Mouse (Mus musculus): ENCODE measurements around the gene Vcl. TPM values are rescaled to one million over a fixed set of nuclear protein-coding genes. Genes with fewer than 3 reads are reported as not detected.

Vcl gene
- polyA plus RNA-seq (2016; fragmentation: Nextera tagmentation; extraction: Ambion mirVana): 68.9 and 94.1 TPM in 2 replicates

DNA sequence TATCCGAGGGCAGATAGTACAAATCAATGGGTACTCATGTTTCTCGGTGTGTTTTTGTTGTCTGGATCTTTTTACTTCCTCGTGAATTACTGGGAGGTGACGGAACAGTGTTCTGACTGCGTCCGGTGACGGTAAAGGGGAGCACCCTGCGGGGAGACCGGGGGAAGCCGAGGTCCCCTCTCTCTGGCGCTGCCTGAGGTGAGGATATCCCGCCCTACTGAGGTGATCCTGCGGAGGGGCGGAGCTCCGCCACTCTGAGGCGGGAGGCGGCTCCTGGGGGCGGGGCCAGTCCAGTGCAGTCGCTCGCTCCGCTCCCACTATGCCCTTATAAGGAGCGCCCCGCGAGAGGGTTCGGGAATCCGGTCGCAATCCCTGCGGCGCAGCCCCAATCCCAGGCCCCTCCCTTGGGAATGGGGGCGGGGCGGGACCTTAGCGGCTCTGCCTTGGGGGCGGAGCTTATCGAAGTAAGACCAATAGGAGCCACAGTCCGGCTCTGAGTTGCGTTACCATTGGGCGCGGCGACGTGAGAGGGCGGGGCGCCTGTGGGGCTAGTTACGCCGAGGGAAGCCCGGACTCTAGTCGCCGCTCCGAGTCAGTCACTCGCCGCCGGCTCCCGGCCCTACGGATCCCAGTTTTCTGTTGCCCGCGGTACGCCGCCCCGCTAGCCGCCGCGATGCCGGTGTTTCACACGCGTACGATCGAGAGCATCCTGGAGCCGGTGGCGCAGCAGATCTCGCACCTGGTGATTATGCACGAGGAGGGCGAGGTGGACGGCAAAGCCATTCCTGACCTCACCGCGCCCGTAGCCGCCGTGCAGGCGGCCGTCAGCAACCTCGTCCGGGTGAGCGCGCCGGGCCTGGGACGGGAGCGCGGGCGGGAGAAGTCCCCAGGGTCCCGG is at the start of gene Vcl:
Gene Vcl (plus strand): TSS at position 551 of the 898 bp plus-strand sequence.
- Histone ChIP-seq H3K36me3 (no peaks in the 10 kb centered on the region), H3K4me1 (peaks cover 23% of the 10 kb centered on the region), H3K27ac (peak within 1 kb of the TSS; percentile 98), H3K9me3 (no peaks in the 10 kb centered on the region), H3K4me3 (peak within 1 kb of the TSS; percentile 91), H3K27me3 (ENCODE audit: insufficient read depth, poor library complexity, severe bottlenecking) (no peaks in the 10 kb centered on the region)
- under 1% methylated on average over 89 of the region's 89 CpGs for WGBS
- DNase-seq (ENCODE audit: low spot score): peak; percentile 100

DNA sequence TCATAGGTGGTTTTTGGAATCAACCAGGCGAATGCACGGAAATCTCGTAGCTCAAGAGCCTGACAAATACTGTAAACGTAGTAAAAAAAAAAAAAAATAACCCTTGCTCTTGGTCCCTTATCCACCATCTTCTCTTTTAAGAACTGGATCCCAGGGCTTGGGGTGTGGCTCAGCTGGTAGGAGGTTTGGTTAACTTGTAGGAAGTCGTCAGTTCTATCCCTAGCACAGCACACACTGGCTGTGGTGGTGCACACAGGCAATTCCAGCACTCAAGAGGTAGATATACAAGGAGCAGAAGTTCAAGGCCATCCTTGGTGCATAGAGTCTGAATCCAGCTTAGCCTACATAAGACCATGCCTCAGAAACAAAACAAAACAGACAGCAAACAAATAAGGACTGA is 44.5 kb upstream of the Vcl start:
- 79% methylated on average over 5 of the region's 5 CpGs for WGBS

DNA sequence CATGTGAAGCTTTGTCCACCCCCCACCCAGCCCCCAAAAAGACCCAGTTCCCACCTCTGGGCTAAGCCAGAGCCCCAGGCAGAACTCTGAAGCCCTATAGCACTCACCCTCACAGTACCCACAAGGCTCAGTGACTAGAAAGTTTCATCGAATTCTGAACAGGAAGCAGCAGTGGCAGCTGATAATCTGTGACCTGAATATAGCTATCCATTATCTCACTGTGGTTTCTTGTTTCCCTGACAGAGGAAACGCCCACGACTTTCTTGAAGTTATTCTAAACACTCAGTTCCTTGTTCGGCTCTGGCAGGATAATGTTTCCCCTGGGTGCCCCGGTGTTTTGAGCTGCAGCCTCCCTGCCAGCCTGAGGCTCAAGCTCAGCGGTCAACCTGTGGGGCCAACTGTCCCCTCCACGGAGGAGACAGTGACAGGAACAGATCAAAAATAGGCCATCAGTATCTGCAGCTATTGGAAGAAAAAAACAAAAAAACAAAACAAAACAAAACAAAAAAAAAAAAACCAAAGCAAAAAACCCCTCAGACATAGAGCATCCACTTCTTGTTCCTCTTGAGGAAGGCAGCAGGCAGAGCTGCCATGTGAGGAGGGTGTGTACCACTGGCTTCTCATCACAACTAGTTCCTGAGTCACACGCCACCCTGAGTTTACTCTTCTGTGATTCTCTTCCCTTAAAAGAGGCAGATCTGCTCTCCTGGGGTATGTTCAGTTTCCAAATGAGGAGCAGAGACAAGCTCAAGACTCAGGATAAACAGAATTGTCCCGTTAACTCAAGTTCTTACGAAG is 43.9 kb upstream of the Vcl start:
- H3K4me1 ChIP-seq: peaks cover 17% of the 10 kb centered on the region
- H3K4me3 ChIP-seq: peak overlapping the region; percentile 22; the same call in 1 of the 2 replicates
- 21% methylated on average over 10 of the region's 10 CpGs for WGBS
- H3K36me3 ChIP-seq: no peaks in the 10 kb centered on the region
- DNase-seq (ENCODE audit: low spot score): peak; percentile 82
- peak overlapping the region; percentile 77 for H3K27ac ChIP-seq
- H3K9me3 ChIP-seq: no peaks in the 10 kb centered on the region
- no peaks in the 10 kb centered on the region for H3K27me3 ChIP-seq (ENCODE audit: insufficient read depth, poor library complexity, severe bottlenecking)

More for the DNA sequence above, 44.5 kb upstream of the Vcl start:
- DNase-seq (ENCODE audit: low spot score): no peak
- H3K27ac ChIP-seq: peak overlapping the region; percentile 77
- H3K9me3 ChIP-seq: no peaks in the 10 kb centered on the region
- peaks cover 17% of the 10 kb centered on the region for H3K4me1 ChIP-seq
- H3K4me3 ChIP-seq: no peak overlapping the region
- no peaks in the 10 kb centered on the region for H3K36me3 ChIP-seq
- H3K27me3 ChIP-seq (ENCODE audit: insufficient read depth, poor library complexity, severe bottlenecking): no peaks in the 10 kb centered on the region

DNA sequence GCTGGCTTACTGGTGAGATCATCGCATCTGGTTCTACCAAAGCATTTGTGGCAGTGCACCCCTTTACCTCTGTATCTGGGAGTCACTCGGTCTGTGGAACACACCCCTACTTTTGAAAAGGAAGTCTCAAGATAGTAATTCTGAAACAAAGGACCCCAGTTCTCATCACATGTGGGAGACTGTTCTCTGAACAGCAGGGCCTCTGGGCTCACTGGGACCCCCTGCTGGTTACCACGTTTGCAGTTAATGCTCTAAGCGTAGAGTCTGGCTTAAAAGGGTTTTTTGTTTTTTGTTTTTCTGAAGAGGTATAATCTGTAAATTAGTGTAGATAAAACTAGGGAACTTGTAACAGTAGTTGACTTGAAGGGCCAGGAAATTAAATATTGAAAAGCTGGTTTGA is 42.9 kb upstream of the Vcl start:
- peaks cover 17% of the 10 kb centered on the region for H3K4me1 ChIP-seq
- no peak overlapping the region for H3K4me3 ChIP-seq
- no peaks in the 10 kb centered on the region for H3K9me3 ChIP-seq
- H3K27ac ChIP-seq: peak overlapping the region; percentile 77
- no peak for DNase-seq (ENCODE audit: low spot score)
- no peaks in the 10 kb centered on the region for H3K27me3 ChIP-seq (ENCODE audit: insufficient read depth, poor library complexity, severe bottlenecking)
- H3K36me3 ChIP-seq: no peaks in the 10 kb centered on the region
- WGBS: 38% methylated on average over 4 of the region's 4 CpGs

DNA sequence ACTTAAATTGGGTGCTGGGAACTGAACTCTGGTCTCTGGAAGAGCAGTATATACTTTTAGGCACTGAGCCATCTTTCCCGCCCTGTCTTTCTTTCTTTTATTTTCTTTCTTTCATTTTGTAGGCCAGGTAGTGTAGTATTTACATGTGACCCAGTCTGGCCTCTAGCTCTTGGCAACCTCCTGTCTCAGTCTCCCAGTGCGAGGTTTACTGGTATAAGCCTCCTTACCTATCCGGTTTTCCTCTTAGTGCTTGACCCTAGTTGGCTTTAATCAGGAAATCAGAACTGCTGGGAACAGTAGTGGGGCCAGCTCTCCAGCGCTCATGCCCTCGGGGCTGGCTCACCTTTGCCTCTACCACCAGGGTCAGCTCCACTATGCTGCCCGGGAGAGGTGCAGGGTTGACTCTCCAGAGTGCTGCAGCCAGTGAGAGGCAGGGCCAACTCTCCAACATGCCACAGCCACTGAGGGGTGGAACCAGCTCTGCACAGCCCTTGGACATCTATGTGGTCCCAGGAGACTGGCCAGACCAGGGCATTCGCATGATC is 41.6 kb upstream of the Vcl start:
- DNase-seq (ENCODE audit: low spot score): peak; percentile 65
- H3K4me1 ChIP-seq: peaks cover 24% of the 10 kb centered on the region
- no peaks in the 10 kb centered on the region for H3K36me3 ChIP-seq
- H3K27ac ChIP-seq: peak overlapping the region; percentile 7; the same call in 1 of the 2 replicates
- no peaks in the 10 kb centered on the region for H3K27me3 ChIP-seq (ENCODE audit: insufficient read depth, poor library complexity, severe bottlenecking)
- H3K9me3 ChIP-seq: no peaks in the 10 kb centered on the region
- no peak overlapping the region for H3K4me3 ChIP-seq
- WGBS: 83% methylated on average over 7 of the region's 7 CpGs

DNA sequence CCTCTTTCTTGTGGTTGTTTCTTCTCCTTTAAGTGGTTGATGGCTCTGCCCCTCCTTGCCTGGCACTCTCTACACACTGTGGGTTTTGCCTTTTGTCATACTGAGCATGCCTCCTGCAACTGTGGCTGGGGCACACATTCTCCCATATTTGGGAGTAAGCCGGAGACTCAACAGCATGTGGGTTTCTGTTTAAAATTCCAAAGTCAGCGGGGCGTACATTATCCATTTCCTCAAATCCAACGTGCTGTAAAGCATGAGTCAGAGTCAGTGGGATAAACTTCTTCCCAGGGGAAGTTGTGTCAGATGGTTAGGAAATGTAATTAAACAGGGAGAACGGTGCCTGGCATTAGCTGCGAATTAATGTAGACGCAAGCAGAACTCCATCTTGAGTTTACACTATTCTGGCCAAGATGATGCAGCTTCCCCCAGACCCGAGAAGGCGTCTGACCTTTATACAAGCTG is 37.2 kb upstream of the Vcl start:
- H3K4me1 ChIP-seq: peaks cover 14% of the 10 kb centered on the region
- no peaks in the 10 kb centered on the region for H3K27me3 ChIP-seq (ENCODE audit: insufficient read depth, poor library complexity, severe bottlenecking)
- DNase-seq (ENCODE audit: low spot score): no peak
- peak overlapping the region; percentile 47; the same call in 1 of the 2 replicates for H3K27ac ChIP-seq
- H3K9me3 ChIP-seq: no peaks in the 10 kb centered on the region
- 43% methylated on average over 9 of the region's 9 CpGs for WGBS
- no peak overlapping the region for H3K4me3 ChIP-seq
- H3K36me3 ChIP-seq: no peaks in the 10 kb centered on the region

DNA sequence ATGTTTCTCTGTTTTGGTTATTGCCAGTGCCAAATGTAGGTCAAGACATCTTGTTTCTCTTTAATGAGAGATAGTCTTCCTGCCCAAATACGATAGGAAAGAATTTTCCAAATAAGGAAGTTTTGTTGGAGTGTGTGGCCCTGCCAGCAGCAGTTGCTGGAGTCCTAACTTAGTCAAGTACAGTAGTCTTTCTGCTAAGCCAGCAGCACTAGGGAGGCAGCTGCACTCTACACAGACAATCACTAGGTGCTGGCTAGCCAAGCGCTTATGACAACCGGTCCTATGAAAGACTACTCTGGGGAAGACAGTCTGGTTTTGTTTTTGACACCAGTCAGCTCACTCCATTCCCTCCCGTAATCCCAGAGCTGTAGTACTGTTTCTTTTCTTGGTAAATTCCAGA is 35.4 kb upstream of the Vcl start:
- Histone ChIP-seq H3K36me3 (no peaks in the 10 kb centered on the region), H3K4me3 (no peak overlapping the region), H3K27ac (peak overlapping the region; percentile 75), H3K9me3 (no peaks in the 10 kb centered on the region), H3K4me1 (peaks cover 14% of the 10 kb centered on the region), H3K27me3 (ENCODE audit: insufficient read depth, poor library complexity, severe bottlenecking) (no peaks in the 10 kb centered on the region)
- no peak for DNase-seq (ENCODE audit: low spot score)
- WGBS: 42% methylated on average over 4 of the region's 4 CpGs

DNA sequence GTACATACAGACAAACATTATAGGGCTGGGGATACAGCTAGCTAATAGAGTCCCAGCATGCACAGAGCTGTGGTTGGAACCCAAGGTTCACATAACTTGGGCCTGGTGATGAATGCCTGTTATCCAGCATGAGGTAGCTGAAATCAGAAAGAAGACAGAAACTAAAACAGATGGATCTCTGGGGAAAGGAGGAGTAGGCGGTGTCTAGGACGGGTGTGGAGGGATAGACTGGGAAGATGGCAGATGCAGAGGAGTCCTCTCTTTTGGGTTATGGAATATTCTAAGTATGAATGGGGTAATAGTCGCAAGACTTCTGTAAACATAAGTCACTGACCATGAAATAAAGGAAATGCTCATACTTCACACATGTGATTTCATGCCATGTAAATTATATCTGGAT is 27.9 kb upstream of the Vcl start:
- no peaks in the 10 kb centered on the region for H3K36me3 ChIP-seq
- WGBS: 93% methylated on average over 3 of the region's 3 CpGs
- no peak overlapping the region for H3K27ac ChIP-seq
- no peaks in the 10 kb centered on the region for H3K9me3 ChIP-seq
- H3K4me1 ChIP-seq: no peaks in the 10 kb centered on the region
- DNase-seq (ENCODE audit: low spot score): no peak
- no peak overlapping the region for H3K4me3 ChIP-seq
- H3K27me3 ChIP-seq (ENCODE audit: insufficient read depth, poor library complexity, severe bottlenecking): no peaks in the 10 kb centered on the region

DNA sequence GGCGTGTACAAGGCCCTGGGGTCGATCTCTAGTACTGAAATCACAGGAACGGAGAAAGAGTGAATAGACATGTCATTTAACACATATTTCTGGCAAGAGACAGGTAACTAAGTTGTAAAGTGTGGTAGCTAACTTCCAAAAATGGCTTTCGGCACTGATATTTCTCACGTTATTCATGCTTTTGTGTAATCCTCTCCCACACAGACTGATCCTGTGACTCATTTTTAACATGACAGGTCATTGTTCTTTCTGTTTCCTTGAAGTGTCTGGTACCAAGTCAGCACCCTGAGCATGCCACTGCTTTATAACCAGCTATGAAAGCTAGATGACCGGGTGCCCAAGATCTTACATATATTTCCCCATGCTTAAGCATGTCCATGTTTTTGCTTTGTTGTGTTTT is 26.1 kb upstream of the Vcl start:
- Histone ChIP-seq H3K9me3 (no peaks in the 10 kb centered on the region), H3K36me3 (no peaks in the 10 kb centered on the region), H3K4me1 (no peaks in the 10 kb centered on the region), H3K27me3 (ENCODE audit: insufficient read depth, poor library complexity, severe bottlenecking) (no peaks in the 10 kb centered on the region), H3K27ac (no peak overlapping the region), H3K4me3 (no peak overlapping the region)
- DNase-seq (ENCODE audit: low spot score): no peak
- WGBS: 77% methylated on average over 6 of the region's 6 CpGs

DNA sequence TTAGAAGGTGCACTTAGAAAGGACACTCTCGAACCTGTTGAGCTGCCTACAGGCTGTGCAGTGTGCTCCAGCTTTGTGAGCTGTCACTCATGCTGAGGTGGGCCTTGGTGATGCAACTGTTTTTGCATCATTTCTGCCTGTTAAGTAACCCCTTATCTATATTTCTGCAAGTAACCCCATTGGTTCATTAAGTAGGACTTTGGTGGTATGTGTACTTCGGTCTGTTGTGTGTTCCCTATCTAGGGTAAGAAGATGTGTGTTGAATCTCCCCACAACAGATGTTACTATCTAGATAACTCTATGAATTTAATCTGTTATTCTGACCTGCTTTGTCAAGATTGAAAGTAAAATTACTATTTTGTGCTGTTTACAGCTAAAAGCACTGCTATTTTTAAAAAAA is 17.4 kb upstream of the Vcl start:
- 79% methylated on average over 2 of the region's 2 CpGs for WGBS
- no peak overlapping the region for H3K27ac ChIP-seq
- no peaks in the 10 kb centered on the region for H3K27me3 ChIP-seq (ENCODE audit: insufficient read depth, poor library complexity, severe bottlenecking)
- DNase-seq (ENCODE audit: low spot score): no peak
- no peaks in the 10 kb centered on the region for H3K4me1 ChIP-seq
- no peaks in the 10 kb centered on the region for H3K36me3 ChIP-seq
- no peaks in the 10 kb centered on the region for H3K9me3 ChIP-seq
- no peak overlapping the region for H3K4me3 ChIP-seq

DNA sequence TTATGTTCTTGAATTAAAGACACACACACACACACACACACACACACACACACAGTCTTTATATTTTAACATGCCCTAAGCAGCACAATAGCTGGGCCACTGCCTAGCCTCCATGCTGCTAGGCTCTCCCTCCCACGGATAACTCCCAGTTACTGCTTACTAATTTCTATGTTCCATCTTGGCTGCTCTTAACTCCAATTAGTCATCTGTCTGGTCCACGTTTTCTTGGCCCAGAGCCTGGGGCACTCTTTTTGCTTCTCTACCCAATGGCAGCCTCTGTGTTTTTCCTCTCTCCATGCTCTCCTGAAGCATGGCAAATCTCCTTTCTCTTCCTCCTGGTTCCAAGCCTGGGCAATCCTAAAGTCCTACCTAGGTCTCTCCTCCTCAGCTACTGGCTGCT is 14.8 kb upstream of the Vcl start:
- Histone ChIP-seq H3K4me3 (no peak overlapping the region), H3K4me1 (no peaks in the 10 kb centered on the region), H3K27ac (no peak overlapping the region), H3K36me3 (no peaks in the 10 kb centered on the region), H3K9me3 (no peaks in the 10 kb centered on the region), H3K27me3 (ENCODE audit: insufficient read depth, poor library complexity, severe bottlenecking) (no peaks in the 10 kb centered on the region)
- 62% methylated on average over 2 of the region's 2 CpGs for WGBS
- no peak for DNase-seq (ENCODE audit: low spot score)

DNA sequence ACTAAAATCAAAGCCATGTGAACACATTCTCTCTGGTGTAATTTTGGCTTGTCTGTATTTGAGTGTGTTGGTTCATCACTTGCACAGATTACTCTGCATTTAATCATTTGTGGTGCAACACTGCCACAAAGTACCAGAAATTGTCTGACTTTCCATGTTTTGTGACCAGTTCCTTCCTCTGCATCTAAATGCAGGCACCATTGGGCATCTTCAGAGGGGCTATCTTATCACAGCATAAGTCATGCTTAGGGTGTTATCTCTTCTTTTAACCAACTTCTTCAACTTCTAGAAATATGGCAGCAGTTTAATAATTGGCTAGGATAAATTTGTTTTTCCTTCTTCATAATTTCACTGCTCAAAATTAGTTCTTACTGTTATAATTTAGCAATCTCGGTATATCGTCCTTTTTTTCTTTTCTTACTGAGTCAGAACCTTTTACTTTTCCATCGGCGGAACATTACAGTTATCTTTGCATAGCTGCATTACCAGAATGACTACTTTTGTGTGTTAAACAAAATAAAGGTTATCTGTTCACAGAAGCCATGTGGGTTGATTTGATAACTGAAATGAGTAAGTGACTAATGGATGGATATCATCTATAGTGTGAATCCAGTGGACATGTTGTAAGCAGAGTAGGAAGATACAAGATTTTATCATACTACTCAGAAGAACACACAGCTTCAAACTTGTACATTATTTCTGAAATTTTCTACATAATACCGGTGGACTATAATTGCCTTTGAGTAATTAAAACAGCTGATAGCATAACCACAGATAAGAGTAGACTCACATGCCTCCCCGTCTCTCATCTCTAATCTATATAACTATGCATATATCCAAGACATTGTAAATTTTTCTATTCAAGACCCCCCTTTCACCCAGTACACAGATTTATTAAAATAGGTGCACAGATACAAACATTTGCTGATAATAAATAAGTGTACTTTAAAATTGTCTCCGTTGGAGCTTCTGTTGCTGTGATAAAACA is 12.3 kb upstream of the Vcl start:
- no peaks in the 10 kb centered on the region for H3K36me3 ChIP-seq
- no peak overlapping the region for H3K4me3 ChIP-seq
- no peak for DNase-seq (ENCODE audit: low spot score)
- WGBS: 83% methylated on average over 7 of the region's 7 CpGs
- H3K27me3 ChIP-seq (ENCODE audit: insufficient read depth, poor library complexity, severe bottlenecking): no peaks in the 10 kb centered on the region
- H3K4me1 ChIP-seq: no peaks in the 10 kb centered on the region
- no peak overlapping the region for H3K27ac ChIP-seq
- no peaks in the 10 kb centered on the region for H3K9me3 ChIP-seq

Measured in heart, embryonic 10.5 days (tissue).